Mouse (Mus musculus) megakaryocyte, embryonic 14.5 days (primary cell): ENCODE data around the gene Cck. TPM values are rescaled to one million over a fixed set of nuclear protein-coding genes. Genes with fewer than 3 reads are reported as not detected.

Experiments
- H3K27me3 ChIP-seq: replicated peaks from 2 replicates; pipeline ENCODE3; 2012; ENCODE audit warnings: inconsistent platforms
- H3K36me3 ChIP-seq: replicated peaks from 2 replicates; pipeline ENCODE3; 2012; ENCODE audit warnings: low read length, inconsistent platforms, mixed read lengths
- H3K4me1 ChIP-seq: 2 replicates; pipeline ENCODE4 v1.6.1; 2012; ENCODE audit warnings: inconsistent platforms
- H3K4me3 ChIP-seq: replicated peaks from 2 replicates; pipeline ENCODE3; 2012; ENCODE audit warnings: moderate library complexity, mild to moderate bottlenecking, inconsistent platforms
- H3K9me3 ChIP-seq: 2 replicates; pipeline ENCODE4 v1.6.1; 2012; ENCODE audit warnings: inconsistent platforms
- FLI1 ChIP-seq: IDR thresholded peaks from 2 replicates; pipeline ENCODE4 v1.6.1; 2012; ENCODE audit warnings: low read length, inconsistent platforms, mixed read lengths
- GATA1 ChIP-seq: IDR thresholded peaks from 3 replicates; pipeline ENCODE4 v1.6.1; 2012; ENCODE audit warnings: mixed read lengths, low read length, inconsistent platforms, borderline replicate concordance
- polyA plus RNA-seq: library from polyadenylated mRNA; stranded (reverse); fragments of >175 nt; gene quantifications from 2 replicates; pipeline ENCODE4 v1.2.3, GENCODE M21; 2012; ENCODE audit warnings: low replicate concordance; ENCODE audit not compliant: insufficient read depth

Cck gene
- polyA plus RNA-seq, 1 experiment: not detected

- H3K36me3 ChIP-seq: peaks cover 77% of the 10 kb centered on the region
- H3K4me3 ChIP-seq: no peak overlapping the region
- H3K4me1 ChIP-seq: peaks cover 35% of the 10 kb centered on the region
- no peaks in the 10 kb centered on the region for H3K9me3 ChIP-seq
- H3K27me3 ChIP-seq: peaks cover 6% of the 10 kb centered on the region
- no peak for TF ChIP-seq FLI1
- TF ChIP-seq GATA1: no peak
These were observed 51.7 kb downstream of the Cck start for GRCm38 (mm10) chr9:121443696-121444366.

- no peak overlapping the region for H3K4me3 ChIP-seq
- peaks cover 17% of the 10 kb centered on the region for H3K27me3 ChIP-seq
- peaks cover 60% of the 10 kb centered on the region for H3K36me3 ChIP-seq
- H3K4me1 ChIP-seq: peaks cover 28% of the 10 kb centered on the region
- H3K9me3 ChIP-seq: no peaks in the 10 kb centered on the region
- no peak for TF ChIP-seq GATA1
- TF ChIP-seq FLI1: no peak
These were observed 53.3 kb downstream of the Cck start for GRCm38 (mm10) chr9:121442145-121442544.

Other genes starting within 250 kb of the Cck start
- gene Ulk4, start 218.5 kb downstream of the Cck start, polyA plus RNA-seq: not detected in 2 replicates
- gene Trak1, start 198.2 kb downstream of the Cck start, polyA plus RNA-seq: 5.1 and 9.7 TPM in 2 replicates
- gene Lyzl4, start 146.4 kb upstream of the Cck start, polyA plus RNA-seq: 0.51 TPM in 1 of 2 replicates, not detected in the other
- gene Vipr1, start 147.0 kb upstream of the Cck start, polyA plus RNA-seq: 0.07 and 2.5 TPM in 2 replicates
- 1.2 and 2.4 TPM in 2 replicates for gene Sec22c, start 209.8 kb upstream of the Cck start, polyA plus RNA-seq
- 30.1 and 45.4 TPM in 2 replicates for gene Ss18l2, start 214.6 kb upstream of the Cck start, polyA plus RNA-seq
- 4.4 and 6.4 TPM in 2 replicates for gene Nktr, start 223.5 kb upstream of the Cck start, polyA plus RNA-seq